Mouse (Mus musculus) neural tube, embryonic 12.5 days (tissue): ENCODE measurements around the gene Cbx6. TPM values are rescaled to one million over a fixed set of nuclear protein-coding genes. Genes with fewer than 3 reads are reported as not detected.

ENCODE experiments used
- ATAC-seq: fragments of 200-750 bp; cut with Nextera tagmentation; 2 replicates; pipeline ENCODE4 v1.8.0; 2017; ENCODE audit warnings: low read depth, mild to moderate bottlenecking, moderate TSS enrichment, moderate library complexity; ENCODE audit not compliant: low FRiP score
- H3K27ac ChIP-seq: fragments of 300-500 bp; sonication (generic); 2 replicates; pipeline ENCODE4 v1.5.1; 2016
- H3K27me3 ChIP-seq: fragments of 300-500 bp; sonication (generic); replicated peaks from 2 replicates; pipeline ENCODE4 v1.6.1; 2016; ENCODE audit warnings: mild to moderate bottlenecking
- H3K36me3 ChIP-seq: fragments of 300-500 bp; sonication (generic); 2 replicates; pipeline ENCODE4 v1.6.1; 2016; ENCODE audit warnings: mild to moderate bottlenecking
- H3K4me1 ChIP-seq: fragments of 300-500 bp; sonication (generic); 2 replicates; pipeline ENCODE4 v1.6.1; 2016
- H3K4me2 ChIP-seq: fragments of 300-500 bp; sonication (generic); replicated peaks from 2 replicates; pipeline ENCODE4 v1.6.1; 2016; ENCODE audit warnings: mild to moderate bottlenecking
- H3K4me3 ChIP-seq: fragments of 300-500 bp; sonication (generic); 2 replicates; pipeline ENCODE4 v1.5.1; 2016
- H3K9ac ChIP-seq: fragments of 300-500 bp; sonication (generic); 2 replicates; pipeline ENCODE4 v1.6.1; 2016; ENCODE audit warnings: mild to moderate bottlenecking
- H3K9me3 ChIP-seq: fragments of 300-500 bp; sonication (generic); 2 replicates; pipeline ENCODE4 v1.6.1; 2016; ENCODE audit warnings: mild to moderate bottlenecking
- WGBS: fragments of 180-500 bp; shearing (Covaris S2); methylation state at CpG from one replicate; pipeline ENCODE4 v1.1.7; 2016; 5-methylcytosine and 5-hydroxymethylcytosine counted together
- polyA plus RNA-seq: library from polyadenylated mRNA; unstranded; fragments of >200 nt; fragmentation: Nextera tagmentation; extraction: Ambion mirVana; gene quantifications from 2 replicates; pipeline ENCODE4 v1.2.1, GENCODE M21; 2016

Gene Cbx6
- polyA plus RNA-seq, 1 experiment from 2014 or later, result 32.8 TPM

DNA sequence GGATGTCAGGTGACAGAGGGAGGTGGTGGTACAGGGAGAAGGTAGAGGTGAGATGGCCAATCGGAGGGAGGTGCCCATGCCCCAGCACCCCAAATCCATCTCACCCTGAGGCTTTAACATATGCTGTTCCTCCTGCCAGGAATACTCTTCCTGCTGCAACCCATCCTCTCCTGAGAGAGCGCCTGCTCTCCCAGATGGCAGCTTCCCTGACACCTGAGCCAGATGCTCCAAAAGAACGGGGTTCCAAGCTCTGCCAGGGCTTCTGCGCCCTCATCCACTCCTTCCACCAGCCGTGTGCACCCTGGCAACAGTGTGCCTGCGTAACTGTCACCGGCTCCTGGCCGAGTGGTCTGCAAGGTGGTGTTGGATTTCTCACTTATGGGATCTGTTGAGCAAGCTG, 36.8 kb downstream of the Cbx6 start:
- H3K27ac ChIP-seq, result no peak overlapping the region
- H3K4me1 ChIP-seq, result 0 out of 2 replicates have a peak, but pooled peaks cover 3% of the 10 kb centered on the region
- no peaks in the 10 kb centered on the region for H3K9me3 ChIP-seq
- H3K4me2 ChIP-seq, result no peak overlapping the region
- no peak for ATAC-seq
- no peaks in the 10 kb centered on the region for H3K36me3 ChIP-seq
- H3K4me3 ChIP-seq, result no peak overlapping the region
- 88% methylated on average over 8 of the region's 8 CpGs for WGBS
- peaks cover 22% of the 10 kb centered on the region for H3K27me3 ChIP-seq
- no peak overlapping the region for H3K9ac ChIP-seq

DNA sequence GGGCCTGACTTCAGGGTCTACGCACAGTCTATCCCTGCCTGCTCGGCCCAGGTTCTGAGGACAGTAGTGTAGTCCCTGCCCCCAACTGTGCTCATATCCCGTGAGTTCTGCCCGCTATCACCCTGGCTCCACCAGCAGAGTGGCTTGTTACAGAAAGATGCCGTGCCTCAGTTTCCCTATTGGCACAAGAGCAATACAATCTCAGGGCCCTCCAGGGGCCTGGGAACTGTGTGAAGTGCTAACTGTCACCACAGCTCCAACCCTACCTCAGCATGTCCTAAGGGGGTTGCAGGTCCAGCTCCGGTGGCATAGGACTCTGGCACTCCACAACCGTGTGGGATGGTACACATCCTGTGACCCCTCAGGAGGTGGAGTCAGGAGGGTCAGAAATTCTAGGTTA, 37.4 kb downstream of the Cbx6 start:
- H3K4me1 ChIP-seq, result 0 out of 2 replicates have a peak, but pooled peaks cover 6% of the 10 kb centered on the region
- no peak overlapping the region for H3K4me3 ChIP-seq
- no peak for ATAC-seq
- no peak overlapping the region for H3K4me2 ChIP-seq
- peaks cover 19% of the 10 kb centered on the region for H3K27me3 ChIP-seq
- 88% methylated on average over 7 of the region's 7 CpGs for WGBS
- H3K9ac ChIP-seq, result no peak overlapping the region
- H3K36me3 ChIP-seq, result no peaks in the 10 kb centered on the region
- no peak overlapping the region for H3K27ac ChIP-seq
- H3K9me3 ChIP-seq, result no peaks in the 10 kb centered on the region

DNA sequence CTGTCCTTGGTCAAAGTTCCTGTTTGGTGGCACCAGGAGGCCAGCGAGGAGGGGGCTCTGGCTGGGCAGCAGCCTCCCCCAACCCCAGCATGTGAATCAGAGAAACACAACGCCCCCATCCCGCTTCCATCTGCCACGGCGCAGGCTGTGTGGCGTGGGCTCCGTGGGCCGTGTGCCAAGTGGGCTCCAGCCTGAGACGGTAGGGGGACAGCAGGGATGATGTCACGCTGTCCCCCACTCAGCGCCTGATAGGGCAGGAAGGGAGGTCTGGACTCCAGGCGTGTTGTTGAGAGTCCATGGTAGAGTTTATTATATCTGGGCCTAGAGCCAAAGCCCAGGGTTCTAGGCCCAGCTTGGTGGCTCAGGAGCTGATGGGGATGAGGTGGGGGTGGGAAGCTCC, 38.2 kb downstream of the Cbx6 start:
- H3K4me1 ChIP-seq, result 0 out of 2 replicates have a peak, but pooled peaks cover 6% of the 10 kb centered on the region
- H3K27me3 ChIP-seq, result peaks cover 17% of the 10 kb centered on the region
- H3K27ac ChIP-seq, result no peak overlapping the region
- no peak for ATAC-seq
- no peaks in the 10 kb centered on the region for H3K9me3 ChIP-seq
- H3K4me3 ChIP-seq, result no peak overlapping the region
- H3K9ac ChIP-seq, result no peak overlapping the region
- H3K4me2 ChIP-seq, result no peak overlapping the region
- H3K36me3 ChIP-seq, result no peaks in the 10 kb centered on the region
- WGBS, result 91% methylated on average over 12 of the region's 12 CpGs

DNA sequence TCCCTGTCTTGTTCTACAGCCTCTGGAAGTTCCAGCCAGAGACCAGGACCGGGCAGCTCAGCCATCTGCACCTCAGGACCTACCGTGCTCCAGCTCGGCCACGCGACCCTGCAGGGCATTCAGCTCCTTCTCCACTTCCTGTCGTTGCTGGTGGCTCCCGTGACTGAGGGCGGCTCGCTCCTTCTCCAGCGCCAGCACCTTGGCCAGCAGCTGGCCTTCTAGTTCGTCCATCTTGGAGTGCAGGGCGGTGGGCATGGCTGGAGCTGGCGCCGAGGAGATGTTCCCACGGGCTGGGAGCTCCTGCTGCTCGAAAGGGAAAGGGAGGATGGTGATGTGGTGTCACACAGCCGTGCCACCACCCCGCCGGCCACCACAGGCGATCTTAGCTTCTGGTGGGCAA, 40.3 kb downstream of the Cbx6 start:
- Histone ChIP-seq H3K9me3 (no peaks in the 10 kb centered on the region), H3K27ac (no peak overlapping the region), H3K9ac (0 out of 2 replicates have a peak overlapping the region, but pooled peaks have one; percentile 17), H3K4me1 (0 out of 2 replicates have a peak, but pooled peaks cover 3% of the 10 kb centered on the region), H3K36me3 (no peaks in the 10 kb centered on the region), H3K4me2 (no peak overlapping the region), H3K27me3 (peaks cover 23% of the 10 kb centered on the region), H3K4me3 (no peak overlapping the region)
- WGBS, result 37% methylated on average over 20 of the region's 20 CpGs
- no peak for ATAC-seq

DNA sequence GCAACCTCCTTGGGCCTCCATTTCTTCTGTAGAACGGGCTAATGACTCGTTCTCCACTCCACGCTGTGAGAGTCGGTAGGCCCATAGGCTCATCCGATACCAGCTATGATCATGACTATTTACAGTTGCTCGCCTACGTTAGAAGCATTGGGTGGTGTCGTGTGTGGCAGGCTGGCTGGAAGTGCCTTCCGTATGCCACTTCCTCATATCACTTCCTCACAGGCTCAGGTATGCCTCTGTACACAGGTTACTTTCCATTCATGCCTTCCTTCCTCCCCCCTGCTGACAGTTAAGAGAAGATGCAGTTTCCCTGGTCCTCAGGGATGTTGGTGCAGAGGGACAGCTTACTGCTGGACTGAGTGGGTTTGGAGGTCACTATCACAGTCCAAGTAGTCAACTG, 41.4 kb downstream of the Cbx6 start:
- Histone ChIP-seq H3K9me3 (no peaks in the 10 kb centered on the region), H3K27me3 (peaks cover 23% of the 10 kb centered on the region), H3K9ac (no peak overlapping the region), H3K36me3 (no peaks in the 10 kb centered on the region), H3K4me3 (no peak overlapping the region), H3K4me2 (no peak overlapping the region), H3K4me1 (peaks cover 6% of the 10 kb centered on the region; the same call in 1 of the 2 replicates), H3K27ac (no peak overlapping the region)
- 94% methylated on average over 9 of the region's 9 CpGs for WGBS
- ATAC-seq, result no peak

DNA sequence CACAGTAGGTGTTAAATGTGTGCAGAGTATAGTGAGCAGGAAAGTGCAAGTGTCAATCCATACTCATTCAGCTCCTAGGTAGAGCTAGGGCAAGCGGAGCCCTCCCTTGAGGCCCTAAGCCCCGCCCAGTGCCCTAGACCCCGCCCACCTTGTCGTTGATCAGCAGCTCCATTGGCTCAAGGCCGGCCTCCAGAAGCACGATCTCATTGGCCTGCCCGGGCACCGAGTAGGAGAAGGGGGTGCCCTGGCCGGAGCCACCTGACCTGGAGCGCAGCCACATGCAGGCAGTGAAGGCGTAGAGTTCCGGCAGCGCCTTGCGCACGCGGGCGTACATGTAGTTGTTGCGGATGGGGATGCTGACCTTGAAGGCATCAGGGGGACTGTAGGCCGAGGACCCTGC, 42.0 kb downstream of the Cbx6 start:
- peak overlapping the region; percentile 29; the same call in 1 of the 2 replicates for H3K4me2 ChIP-seq
- 20% methylated on average over 19 of the region's 19 CpGs for WGBS

DNA sequence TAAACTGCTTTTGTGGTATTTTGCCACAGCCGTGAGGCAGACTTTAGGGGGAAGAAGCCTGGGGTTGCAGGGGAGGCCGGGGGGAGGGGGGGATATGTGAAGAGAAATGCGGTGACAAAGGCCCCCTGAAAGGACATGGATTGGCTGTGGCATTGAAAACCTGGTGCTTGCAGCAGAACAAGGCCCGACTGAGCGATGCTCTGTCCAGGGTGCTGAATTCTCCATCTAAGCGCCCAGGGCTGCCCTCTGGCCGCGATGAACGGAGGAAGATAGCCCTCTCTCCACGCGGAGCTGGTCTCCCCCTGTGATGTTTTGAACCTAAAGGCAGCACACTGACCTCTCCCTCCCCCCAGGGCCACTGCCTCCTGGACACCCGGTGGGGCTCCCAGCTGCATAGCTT, 43.0 kb downstream of the Cbx6 start:
- Histone ChIP-seq H3K9me3 (no peaks in the 10 kb centered on the region), H3K36me3 (no peaks in the 10 kb centered on the region), H3K4me2 (no peak overlapping the region), H3K4me3 (no peak overlapping the region), H3K9ac (no peak overlapping the region), H3K4me1 (peaks cover 14% of the 10 kb centered on the region; the same call in 1 of the 2 replicates), H3K27ac (no peak overlapping the region), H3K27me3 (peaks cover 23% of the 10 kb centered on the region)
- no peak for ATAC-seq
- 4% methylated on average over 12 of the region's 12 CpGs for WGBS

More for the DNA sequence above, 42.0 kb downstream of the Cbx6 start:
- H3K9ac ChIP-seq, result no peak overlapping the region
- H3K27ac ChIP-seq, result no peak overlapping the region
- no peaks in the 10 kb centered on the region for H3K9me3 ChIP-seq
- no peaks in the 10 kb centered on the region for H3K36me3 ChIP-seq
- peaks cover 12% of the 10 kb centered on the region; the same call in 1 of the 2 replicates for H3K4me1 ChIP-seq
- H3K27me3 ChIP-seq, result peaks cover 23% of the 10 kb centered on the region
- no peak for ATAC-seq
- H3K4me3 ChIP-seq, result no peak overlapping the region

DNA sequence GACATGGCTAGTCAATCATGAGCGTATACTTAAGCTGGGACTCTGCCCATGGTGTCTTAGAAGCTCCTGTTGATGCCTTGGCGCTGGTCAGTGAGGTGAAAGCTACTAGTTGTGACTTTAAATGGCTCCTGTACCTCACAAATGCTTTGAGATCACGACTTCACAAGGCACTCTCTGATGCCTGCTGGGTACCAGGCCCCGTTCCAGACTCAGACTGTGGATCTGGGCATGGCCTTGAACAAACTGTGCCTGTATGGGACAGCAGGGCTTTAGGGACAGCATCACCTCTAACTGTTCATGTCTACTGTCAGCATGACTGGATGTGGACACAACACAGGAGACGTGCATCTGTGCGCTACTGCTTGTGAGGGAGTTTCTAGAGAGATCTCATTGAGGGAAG, 43.6 kb downstream of the Cbx6 start:
- Histone ChIP-seq H3K4me3 (no peak overlapping the region), H3K27me3 (peaks cover 23% of the 10 kb centered on the region), H3K27ac (no peak overlapping the region), H3K4me2 (no peak overlapping the region), H3K9ac (no peak overlapping the region), H3K4me1 (peaks cover 14% of the 10 kb centered on the region; the same call in 1 of the 2 replicates), H3K9me3 (no peaks in the 10 kb centered on the region), H3K36me3 (no peaks in the 10 kb centered on the region)
- no peak for ATAC-seq
- 84% methylated on average over 6 of the region's 6 CpGs for WGBS

DNA sequence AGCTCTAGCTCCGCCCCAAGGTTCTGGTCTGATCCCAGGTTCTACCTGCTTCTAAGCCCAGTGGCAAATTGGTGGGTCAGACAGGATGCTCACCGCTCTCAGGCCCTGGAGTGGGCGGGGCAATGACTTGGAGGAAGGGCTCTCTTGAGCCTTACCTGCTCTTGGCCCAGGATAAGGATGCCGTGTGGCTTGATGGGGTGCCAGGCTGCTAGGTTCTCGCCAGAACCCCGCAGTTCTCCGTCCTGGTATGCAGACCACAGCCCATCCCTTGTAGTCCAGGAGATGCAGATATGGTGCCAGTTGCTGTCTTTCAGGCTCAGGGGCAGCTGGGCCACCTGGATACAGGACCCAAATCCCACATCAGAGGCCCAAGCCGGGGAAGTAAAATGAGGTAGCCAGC, 44.4 kb downstream of the Cbx6 start:
- no peak overlapping the region for H3K9ac ChIP-seq
- WGBS, result 52% methylated on average over 8 of the region's 8 CpGs

DNA sequence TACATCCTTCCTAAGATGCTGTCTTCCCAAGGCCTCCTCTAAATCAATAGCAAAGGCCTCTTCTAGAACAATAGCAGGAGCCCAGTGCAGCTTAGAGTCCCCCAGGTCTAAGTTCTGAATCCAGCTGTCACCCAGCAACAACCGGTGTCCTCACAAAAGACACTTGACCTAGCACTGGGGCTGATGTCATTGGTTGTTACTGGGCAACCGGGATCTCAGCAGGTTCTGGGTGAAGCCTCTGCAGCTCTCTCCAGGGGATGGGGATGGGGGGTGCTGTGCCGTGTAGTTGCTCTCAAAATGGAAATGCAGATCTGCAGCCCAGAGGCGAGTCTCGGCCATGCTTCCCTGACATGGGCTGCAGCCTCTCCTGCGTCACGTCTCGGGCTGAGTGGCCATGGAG, 46.7 kb downstream of the Cbx6 start:
- peaks cover 14% of the 10 kb centered on the region; the same call in 1 of the 2 replicates for H3K4me1 ChIP-seq
- WGBS, result 48% methylated on average over 8 of the region's 8 CpGs
- no peak overlapping the region for H3K9ac ChIP-seq
- H3K36me3 ChIP-seq, result no peaks in the 10 kb centered on the region
- H3K27me3 ChIP-seq, result peaks cover 13% of the 10 kb centered on the region; the same call in 1 of the 2 replicates
- no peak for ATAC-seq
- H3K9me3 ChIP-seq, result no peaks in the 10 kb centered on the region
- no peak overlapping the region for H3K4me3 ChIP-seq
- no peak overlapping the region for H3K27ac ChIP-seq
- H3K4me2 ChIP-seq, result no peak overlapping the region

More for the DNA sequence above, 44.4 kb downstream of the Cbx6 start:
- Histone ChIP-seq H3K9me3 (no peaks in the 10 kb centered on the region), H3K27ac (no peak overlapping the region), H3K4me1 (peaks cover 14% of the 10 kb centered on the region; the same call in 1 of the 2 replicates), H3K4me3 (no peak overlapping the region), H3K36me3 (no peaks in the 10 kb centered on the region), H3K4me2 (no peak overlapping the region), H3K27me3 (peaks cover 23% of the 10 kb centered on the region)
- no peak for ATAC-seq

DNA sequence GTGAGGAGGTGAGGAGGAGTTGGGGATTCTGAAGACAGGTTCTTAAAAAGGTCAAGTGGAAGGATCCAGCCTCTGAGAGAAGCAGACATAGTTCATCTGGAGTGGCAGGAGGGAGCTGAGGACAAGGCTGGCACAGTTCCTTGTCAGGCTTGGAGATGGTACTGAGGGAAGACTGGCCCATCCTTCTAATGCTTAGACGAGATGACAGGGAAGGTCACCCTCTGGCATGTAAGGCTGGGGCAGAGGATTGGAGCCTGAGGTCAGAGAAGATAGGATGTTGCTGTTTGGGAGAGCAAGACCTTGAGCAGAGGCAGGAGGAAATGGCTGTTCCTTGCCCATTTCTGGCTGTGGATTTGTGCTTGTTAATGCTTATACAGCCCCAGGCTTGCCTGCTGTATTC, 49.4 kb downstream of the Cbx6 start:
- Histone ChIP-seq H3K27ac (no peak overlapping the region), H3K27me3 (no peaks in the 10 kb centered on the region; the same call in 1 of the 2 replicates), H3K4me2 (no peak overlapping the region), H3K36me3 (no peaks in the 10 kb centered on the region), H3K4me1 (peaks cover 11% of the 10 kb centered on the region; the same call in 1 of the 2 replicates), H3K4me3 (no peak overlapping the region), H3K9me3 (no peaks in the 10 kb centered on the region), H3K9ac (no peak overlapping the region)
- ATAC-seq, result no peak
- 72% methylated on average over 1 of the region's 1 CpGs for WGBS

DNA sequence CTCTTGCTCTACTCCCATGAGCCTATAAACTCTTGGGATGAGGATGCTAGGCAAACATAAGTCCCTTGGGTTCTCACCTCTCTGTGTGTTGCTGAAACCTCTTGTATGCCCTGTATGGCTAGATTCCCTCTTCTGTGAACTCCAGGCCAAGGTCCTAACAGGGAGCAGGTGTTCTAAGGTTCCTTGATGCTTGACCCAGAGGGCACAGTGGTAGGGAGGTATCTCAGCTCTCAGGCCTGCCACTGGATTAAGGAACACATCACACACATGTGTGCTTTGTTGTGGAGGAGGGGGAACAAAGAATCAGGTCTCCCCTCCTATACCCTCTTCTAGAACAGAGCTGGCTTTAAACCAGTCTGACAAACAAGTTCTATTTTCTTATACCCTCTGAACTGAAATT, 56.7 kb downstream of the Cbx6 start, which contains the start of gene Dnal4:
Gene Dnal4, minus strand, starts transcription at position 101 of the 400 bp plus-strand sequence.
- Histone ChIP-seq H3K27ac (no peak within 1 kb of the TSS), H3K4me2 (no peak within 1 kb of the TSS), H3K9me3 (no peaks in the 10 kb centered on the region), H3K36me3 (no peaks in the 10 kb centered on the region), H3K9ac (no peak within 1 kb of the TSS), H3K4me3 (no peak within 1 kb of the TSS), H3K27me3 (no peaks in the 10 kb centered on the region), H3K4me1 (peaks cover 17% of the 10 kb centered on the region)
- no peak for ATAC-seq

DNA sequence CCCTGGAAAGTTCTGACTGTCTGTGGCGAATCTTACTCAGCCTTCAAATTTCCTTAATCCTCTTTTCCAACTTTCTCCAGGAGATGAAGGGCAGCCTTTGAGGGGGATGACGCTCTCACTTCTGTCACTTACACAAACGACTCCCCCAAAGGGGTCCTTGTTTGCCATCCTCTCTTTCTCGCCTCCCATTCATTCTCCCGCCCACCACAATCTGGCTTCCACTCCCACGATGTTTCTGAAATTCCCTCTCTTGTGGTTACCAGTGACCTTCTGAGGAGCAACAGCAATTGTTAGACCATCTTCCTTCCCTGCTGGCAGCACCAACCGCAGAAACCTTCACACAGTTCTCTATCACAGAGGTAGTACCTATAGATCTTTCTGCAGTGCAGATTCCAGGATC, 58.8 kb downstream of the Cbx6 start:
- Histone ChIP-seq H3K4me2 (no peak overlapping the region), H3K9ac (no peak overlapping the region), H3K27ac (no peak overlapping the region), H3K4me1 (peaks cover 25% of the 10 kb centered on the region), H3K9me3 (no peaks in the 10 kb centered on the region), H3K27me3 (no peaks in the 10 kb centered on the region), H3K4me3 (peak overlapping the region; percentile 11; the same call in 1 of the 2 replicates), H3K36me3 (no peaks in the 10 kb centered on the region)
- ATAC-seq, result no peak
- WGBS, result 76% methylated on average over 7 of the region's 7 CpGs
